Mouse (Mus musculus) erythroblast, embryonic 14.5 days (primary cell): ENCODE measurements around the gene Gbx1.

Experiments used
- GATA1 ChIP-seq: IDR thresholded peaks from 2 replicates; pipeline ENCODE4 v1.6.1; 2012; ENCODE audit warnings: low read length, inconsistent platforms, mixed read lengths
- TAL1 ChIP-seq: IDR thresholded peaks from 3 replicates; pipeline ENCODE4 v1.6.1; 2012; ENCODE audit warnings: low read length, inconsistent platforms, mixed read lengths

GRCm38 (mm10) chr5:24499113-24499512 lies 27.9 kb downstream of the Gbx1 start:
- TF ChIP-seq GATA1 (no peak), TAL1 (no peak)
